Mouse (Mus musculus) CD4-positive, CD25-positive, alpha-beta regulatory T cell, adult 9 weeks (primary cell): ENCODE measurements around the gene Atp5e. TPM values are rescaled to one million over a fixed set of nuclear protein-coding genes. Genes with fewer than 3 reads are reported as not detected.

Experiments
- polyA plus RNA-seq: library from polyadenylated mRNA; unstranded; fragments of 100-300 nt; shearing (Covaris generic); gene quantifications from one replicate; pipeline ENCODE4 v1.2.1, GENCODE M21; 2017

Atp5e gene
- polyA plus RNA-seq, result 553 TPM

DNA sequence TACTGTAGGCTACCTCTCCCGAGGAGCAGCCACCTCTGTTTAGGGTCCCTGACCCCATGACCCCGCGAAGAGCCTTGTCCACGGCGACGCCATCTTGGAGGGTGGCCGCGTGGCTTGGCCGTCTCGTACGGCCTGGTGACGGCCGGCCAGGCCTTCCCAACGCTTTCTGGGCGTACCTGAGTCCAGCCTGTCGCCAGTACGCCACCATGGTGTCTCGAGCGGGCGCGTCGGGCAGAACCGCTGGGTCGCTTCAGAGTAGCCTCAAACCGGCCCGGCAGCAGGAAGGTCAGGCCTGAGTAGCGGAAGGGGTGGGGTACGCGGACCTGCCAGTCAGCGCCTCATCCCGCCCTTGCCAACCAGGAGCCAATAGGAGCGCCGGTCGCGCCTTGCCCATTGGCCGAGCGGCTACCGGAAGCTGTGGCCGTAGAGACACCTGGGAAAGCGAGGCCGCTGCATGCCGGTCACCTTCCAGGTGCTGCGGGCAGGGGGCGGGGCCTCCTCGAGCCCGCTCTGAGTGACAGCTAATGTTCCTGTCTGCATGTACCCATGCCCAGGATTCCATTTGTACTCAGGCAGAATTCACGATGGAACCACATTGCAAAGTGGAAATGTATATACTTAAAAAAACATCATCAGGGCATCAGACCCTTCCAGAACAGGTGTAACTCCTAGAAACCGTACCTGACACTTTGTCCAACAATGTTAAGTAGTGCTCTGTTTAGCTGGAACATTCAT is at the start of gene Atp5e:
TSS of gene Atp5e (minus strand) at position 317 of the 735 bp plus-strand sequence.

DNA sequence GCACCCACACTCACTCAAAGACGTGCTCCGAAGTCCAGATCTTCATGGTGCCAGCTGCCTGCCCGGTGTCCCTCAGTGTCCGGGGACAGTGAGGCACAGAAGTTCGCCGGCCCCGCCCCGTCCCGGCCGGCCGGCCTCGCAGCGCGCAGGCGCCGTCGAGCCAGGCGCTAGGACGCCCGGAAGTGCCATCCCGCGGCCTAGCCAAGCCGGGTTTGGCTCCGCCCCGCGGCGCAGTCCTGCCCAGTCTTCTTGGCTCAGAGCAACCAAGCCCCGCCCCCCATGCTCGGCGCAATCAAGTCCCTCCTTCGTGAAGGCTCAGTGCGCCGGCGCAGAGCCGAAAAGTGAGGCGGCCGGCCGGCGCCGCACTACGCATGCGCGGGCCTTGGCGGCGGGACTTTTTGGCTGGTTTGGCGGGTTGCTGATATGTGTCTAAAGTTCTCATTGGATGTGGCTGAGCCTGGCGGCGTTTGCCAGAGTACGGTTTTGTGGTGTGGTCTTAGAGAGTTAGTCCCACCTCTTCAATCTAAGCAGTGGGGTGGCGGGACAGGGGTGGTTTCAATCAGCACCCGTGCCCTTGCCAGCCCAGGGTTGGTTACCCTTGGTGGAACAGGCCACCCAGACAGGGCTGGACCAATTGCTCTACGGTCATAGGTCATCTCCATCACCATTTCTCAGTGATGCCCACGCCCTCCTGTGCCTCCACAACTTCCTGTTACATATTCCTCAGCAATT is 9.1 kb upstream of the Atp5e start, which contains the start of gene Prelid3b:
TSS of gene Prelid3b (minus strand) at position 264 of the 732 bp plus-strand sequence.

DNA sequence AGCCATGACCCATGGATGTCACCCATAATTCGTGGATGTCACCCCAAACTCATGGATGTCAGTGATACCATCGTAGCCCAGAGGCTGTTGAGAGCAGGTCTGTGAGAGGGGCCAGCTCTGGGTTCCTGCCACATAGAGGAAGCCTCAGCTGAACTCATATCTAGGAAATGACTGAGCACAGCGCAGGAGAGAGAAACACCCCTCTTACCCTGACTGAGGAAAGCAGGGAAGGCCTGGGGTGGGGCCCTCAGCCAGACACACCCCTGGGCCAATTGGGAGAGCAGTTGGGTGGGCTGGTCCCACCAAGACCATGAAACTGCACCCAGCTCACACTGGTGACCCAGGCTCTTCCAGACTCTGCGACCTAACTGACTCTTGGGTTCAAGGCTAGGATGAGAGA is 13.6 kb downstream of the Atp5e start, which contains the start of gene Tubb1:
TSS of gene Tubb1 (plus strand) at position 343 of the 400 bp plus-strand sequence.

DNA sequence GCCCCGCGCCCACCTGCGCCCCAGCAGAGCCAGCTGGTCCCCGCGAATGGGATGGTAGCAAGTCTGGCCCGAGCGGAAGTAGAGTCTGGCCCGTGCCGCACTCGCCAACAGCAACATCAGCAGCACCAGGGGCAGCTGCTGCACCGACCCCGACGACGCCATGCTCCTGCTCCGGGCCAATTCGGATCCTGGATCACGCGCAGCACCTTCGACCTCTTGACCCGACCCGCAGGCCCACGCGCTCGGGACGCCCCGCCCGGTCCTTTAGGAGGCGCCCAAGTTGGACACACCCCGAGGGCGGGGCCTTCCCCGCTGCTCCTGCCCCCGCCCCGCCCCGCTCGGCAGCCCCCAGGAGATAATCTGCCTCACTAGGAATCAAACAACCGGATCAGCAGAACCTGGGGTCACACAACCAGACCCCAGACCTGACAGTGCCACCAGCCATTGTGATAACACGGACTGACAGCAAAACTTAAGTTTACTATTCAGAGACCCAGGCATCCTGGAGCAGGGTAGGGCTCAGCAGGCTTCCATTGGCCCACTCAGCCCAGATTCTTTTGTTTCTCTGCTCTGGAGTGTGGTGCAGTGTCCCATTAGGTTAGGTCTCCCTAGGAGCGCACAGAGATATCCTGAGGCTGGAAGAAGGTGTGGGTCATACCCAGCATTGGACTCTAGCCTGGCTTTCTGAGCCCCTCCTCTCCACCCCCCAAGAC is 25.0 kb downstream of the Atp5e start, which contains the start of gene Ctsz:
TSS of gene Ctsz (minus strand) at position 303 of the 713 bp plus-strand sequence.

DNA sequence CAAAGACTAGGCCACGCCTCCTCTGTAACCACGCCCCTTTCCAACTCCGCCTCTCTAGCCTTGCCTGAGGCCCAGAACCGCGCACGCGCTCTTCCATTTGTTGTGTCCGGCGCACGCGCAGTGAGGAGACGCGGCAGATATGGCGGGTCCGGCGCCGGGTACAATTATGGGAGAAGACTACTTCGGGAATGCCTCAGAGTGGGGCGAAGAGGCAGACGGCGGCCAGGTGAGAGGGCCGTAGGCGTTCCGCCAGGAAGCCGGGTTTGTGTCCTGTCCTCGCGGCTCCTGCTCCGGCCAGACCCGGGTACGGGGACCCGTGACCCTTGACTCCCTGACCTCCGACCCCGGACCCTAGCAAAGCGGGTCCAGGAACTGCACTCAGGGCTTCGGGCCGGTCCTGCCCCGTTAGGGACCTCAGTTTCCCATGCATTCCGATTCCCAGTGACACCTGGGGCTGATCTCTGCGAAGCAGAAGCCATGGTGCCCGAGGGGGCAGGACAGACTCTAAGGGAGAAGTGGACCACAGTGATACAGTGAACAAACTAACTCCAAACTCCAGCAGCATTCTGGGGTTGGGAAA is 48.1 kb downstream of the Atp5e start, which contains the start of gene Nelfcd:
TSS of gene Nelfcd (plus strand) at position 74 of the 580 bp plus-strand sequence.

Other genes starting within 250 kb of the Atp5e start
- gene Gnas, start 179.8 kb downstream of the Atp5e start, polyA plus RNA-seq, result 72.9 TPM
- not detected for gene Gm20721, start 117.4 kb downstream of the Atp5e start, polyA plus RNA-seq
- 78.0 TPM for gene Nelfcd, start 48.3 kb downstream of the Atp5e start, polyA plus RNA-seq
- gene Ctsz, start 25.1 kb downstream of the Atp5e start, polyA plus RNA-seq, result 144 TPM
- gene Tubb1, start 13.4 kb downstream of the Atp5e start, polyA plus RNA-seq, result not detected
- gene Prelid3b, start 9.0 kb upstream of the Atp5e start, polyA plus RNA-seq, result 80.4 TPM
- gene Zfp831, start 179.4 kb upstream of the Atp5e start, polyA plus RNA-seq, result 16.1 TPM